Mouse (Mus musculus) heart, adult 2 months (tissue): ENCODE measurements around the gene Ces1f.

Source experiments
- CTCF ChIP-seq: fragments of 200-600 bp; IDR thresholded peaks from 2 replicates; pipeline ENCODE4 v1.8.1; 2022; ENCODE audit warnings: antibody characterized with exemption, mild to moderate bottlenecking, moderate library complexity
- EP300 ChIP-seq: fragments of 200-500 bp; IDR thresholded peaks from 2 replicates; pipeline ENCODE4 v1.6.1; 2011; ENCODE audit warnings: low read depth, low read length, control low read depth; ENCODE audit not compliant: insufficient read depth

DNA sequence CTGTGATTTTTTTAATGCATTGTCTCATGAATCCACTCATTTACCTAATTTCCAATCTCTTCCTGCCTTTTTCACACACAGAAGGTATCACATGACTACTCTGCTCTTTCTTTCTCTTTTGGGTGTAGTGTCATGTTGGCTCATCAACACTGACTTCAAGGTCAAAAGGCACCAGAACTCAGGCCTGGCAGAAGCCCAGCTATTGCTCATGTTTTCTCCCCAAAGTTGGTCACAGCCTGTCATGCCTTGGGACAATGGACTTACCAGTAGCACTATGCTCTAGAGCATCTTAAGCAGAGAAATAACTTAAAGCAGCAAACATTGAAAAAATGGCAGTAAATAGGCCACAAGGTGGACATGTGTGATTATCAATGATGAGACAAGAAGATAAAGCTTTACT, 68.5 kb downstream of the Ces1f start:
- TF ChIP-seq CTCF (no peak), EP300 (no peak)
